Mouse (Mus musculus) mouse trophoblast stem cell (cell line): ENCODE data around the gene Ap3m1.

Experiments
- in situ Hi-C, 2 experiments: fragments of 300-500 bp; cut with MseI, MboI; formaldehyde crosslinking; loops; 2 replicates in 1 of 2; 3 replicates in 1 of 2; pipeline ENCODE4 v1.15.1; 2025

Ap3m1 gene

DNA sequence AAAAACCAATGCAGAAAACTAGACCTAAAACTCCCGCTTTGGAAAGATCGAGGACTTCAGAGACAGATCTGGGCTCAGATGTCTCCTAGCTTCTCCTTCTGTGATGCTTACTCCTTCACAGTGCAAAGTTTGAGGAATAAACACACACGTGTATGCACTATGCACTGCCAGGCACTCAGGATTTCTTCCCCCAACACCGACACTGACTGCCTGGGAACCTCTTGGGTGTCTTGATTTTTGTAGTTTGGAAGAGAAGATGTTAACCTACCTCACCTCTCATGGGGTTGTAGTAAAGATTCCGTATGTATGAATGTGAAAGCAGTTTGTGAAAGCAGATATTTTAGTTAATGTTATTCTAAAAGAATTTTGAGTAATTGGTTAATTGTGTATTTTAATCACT lies 34.4 kb downstream of the Ap3m1 start:
- in situ Hi-C loops = no loop called here

GRCm38 (mm10) chr14:21013800-21014334 lies 38.4 kb downstream of the Ap3m1 start:
- in situ Hi-C loops = no loop called here

DNA sequence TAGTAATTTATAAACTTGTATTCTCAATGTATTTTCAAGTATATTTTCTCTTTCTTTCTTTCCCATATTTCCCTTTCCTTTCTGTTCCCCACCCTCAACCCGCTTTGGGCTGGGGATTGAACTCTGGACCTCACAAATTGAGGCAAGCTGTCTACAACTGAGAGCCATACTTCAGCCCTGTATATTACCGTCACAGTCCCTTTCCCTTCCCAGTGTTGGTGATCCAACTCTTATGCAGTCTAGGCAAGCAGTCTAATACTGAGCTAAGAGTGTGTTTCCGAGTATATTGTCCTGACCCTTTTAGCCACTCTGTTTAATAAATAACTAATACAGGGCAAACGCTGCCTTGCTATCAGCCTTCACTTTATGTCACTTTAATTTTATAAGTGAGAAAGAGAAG lies 52.7 kb downstream of the Ap3m1 start:
- in situ Hi-C loops = no loop called here

DNA sequence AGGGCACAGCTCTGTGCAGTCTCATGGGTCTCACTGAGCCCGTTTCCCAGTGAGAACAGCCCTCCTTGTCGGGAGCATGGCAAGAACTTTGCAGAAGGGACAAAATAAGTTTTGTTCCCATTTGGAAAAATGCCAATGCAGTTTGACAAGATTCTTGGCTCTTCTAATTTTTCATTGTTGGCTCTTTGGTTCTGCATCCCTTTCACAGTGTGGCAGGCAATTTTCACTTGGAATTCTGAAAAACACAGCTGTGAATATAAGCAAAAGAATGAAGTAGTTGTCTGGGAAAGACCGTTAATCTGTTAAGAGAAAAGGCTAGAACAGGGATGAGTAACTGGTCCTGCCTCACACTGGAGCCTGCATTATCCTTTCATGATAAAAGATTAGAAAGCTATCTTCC lies 54.8 kb downstream of the Ap3m1 start:
- in situ Hi-C loops = no loop called here

- in situ Hi-C loops = no loop called here
Measured at GRCm38 (mm10) chr14:20996361-20996760, 55.9 kb downstream of the Ap3m1 start.

DNA sequence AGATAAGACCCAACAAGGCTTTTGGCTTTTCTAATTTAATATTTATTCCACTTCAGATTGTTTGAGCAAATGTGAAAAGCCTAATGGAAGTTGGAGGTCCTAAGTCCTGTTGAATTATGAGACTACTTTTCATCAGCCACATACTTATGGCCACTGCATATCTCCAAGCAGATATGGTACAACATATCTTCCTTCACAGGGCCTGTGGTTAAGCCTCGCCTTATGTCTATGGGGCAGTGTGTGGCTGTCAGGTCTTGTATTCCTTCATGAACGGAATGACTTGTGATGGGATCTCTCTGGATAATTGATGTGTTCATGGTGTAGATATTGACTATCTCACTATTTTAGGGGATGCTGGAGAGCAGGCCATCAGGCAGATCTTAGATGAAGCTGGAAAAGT lies 56.8 kb downstream of the Ap3m1 start:
- in situ Hi-C loops = no loop called here

- in situ Hi-C loops = no loop called here
Measured at GRCm38 (mm10) chr14:20994475-20994874, 57.8 kb downstream of the Ap3m1 start.

GRCm38 (mm10) chr14:20993067-20993691 lies 59.1 kb downstream of the Ap3m1 start:
- in situ Hi-C loops = no loop called here

- in situ Hi-C loops = no loop called here
Measured at GRCm38 (mm10) chr14:20991492-20991891, 60.8 kb downstream of the Ap3m1 start.

- in situ Hi-C loops = no loop called here
Measured at GRCm38 (mm10) chr14:20985482-20985881, 66.8 kb downstream of the Ap3m1 start.

DNA sequence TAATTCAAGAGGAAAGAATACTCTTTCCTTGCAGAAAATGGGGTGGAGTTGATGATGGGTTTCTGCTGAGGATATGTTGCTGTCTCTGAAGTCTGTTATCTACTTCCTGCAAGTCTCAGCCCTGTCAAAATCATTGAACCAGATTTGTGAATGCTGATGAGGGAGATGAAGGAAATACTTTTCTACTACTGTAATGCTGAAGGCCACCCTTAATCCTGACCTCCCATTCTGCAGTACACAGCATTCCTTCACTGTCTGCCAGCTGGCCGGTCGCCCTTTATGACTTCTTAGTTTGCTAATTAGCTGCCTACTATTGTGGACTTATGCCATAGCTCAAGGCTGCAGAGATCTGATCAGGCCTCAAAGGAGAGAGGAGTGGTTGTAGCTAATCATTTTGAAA lies 68.5 kb downstream of the Ap3m1 start:
- in situ Hi-C loops = no loop called here
